Mouse (Mus musculus) heart, embryonic 16.5 days (tissue): ENCODE measurements around the gene Glipr1l1. TPM values are rescaled to one million over a fixed set of nuclear protein-coding genes. Genes with fewer than 3 reads are reported as not detected.
"Not testable (repeated sequence)": the region's sequence is repeated elsewhere in the genome, so short reads cannot be mapped to it uniquely, and the experiment has no call there.

Experiments used
- ATAC-seq: fragments of 200-750 bp; cut with Nextera tagmentation; replicated peaks from 2 replicates; pipeline ENCODE4 v1.8.0; 2017; ENCODE audit warnings: moderate number of reproducible peaks; ENCODE audit not compliant: insufficient read depth, low FRiP score; ENCODE audit errors: extremely low read depth
- H3K27ac ChIP-seq: fragments of 300-500 bp; sonication (generic); 2 replicates; pipeline ENCODE4 v1.5.1; 2014; ENCODE audit warnings: mild to moderate bottlenecking, low read length, control low read depth, moderate library complexity
- H3K27me3 ChIP-seq: fragments of 300-500 bp; sonication (generic); 2 replicates; pipeline ENCODE4 v1.6.1; 2014; ENCODE audit warnings: low read length, mixed read lengths; ENCODE audit not compliant: control insufficient read depth, insufficient read depth
- H3K36me3 ChIP-seq: fragments of 300-500 bp; sonication (generic); 2 replicates; pipeline ENCODE4 v1.6.1; 2014; ENCODE audit not compliant: control insufficient read depth, insufficient read depth
- H3K4me1 ChIP-seq: fragments of 300-500 bp; sonication (generic); 2 replicates; pipeline ENCODE4 v1.6.1; 2014; ENCODE audit warnings: low read length, mixed read lengths; ENCODE audit not compliant: control insufficient read depth, insufficient read depth
- H3K4me2 ChIP-seq: fragments of 300-500 bp; sonication (generic); 2 replicates; pipeline ENCODE4 v1.6.1; 2014; ENCODE audit warnings: low read depth, mild to moderate bottlenecking, control low read depth, low read length
- H3K4me3 ChIP-seq: fragments of 300-500 bp; sonication (generic); 2 replicates; pipeline ENCODE4 v1.5.1; 2014; ENCODE audit warnings: mild to moderate bottlenecking, control low read depth, low read length
- H3K9ac ChIP-seq: fragments of 300-500 bp; sonication (generic); 2 replicates; pipeline ENCODE4 v1.6.1; 2014; ENCODE audit warnings: low read length, control low read depth
- H3K9me3 ChIP-seq: fragments of 300-500 bp; sonication (generic); replicated peaks from 2 replicates; pipeline ENCODE4 v1.6.1; 2016; ENCODE audit warnings: low read length; ENCODE audit not compliant: control insufficient read depth
- WGBS: fragments of 180-500 bp; shearing (Covaris S2); extraction: QIAGEN DNeasy Blood & Tissue Kit; methylation state at CpG from one replicate; pipeline ENCODE4 v1.1.7; 2014; 5-methylcytosine and 5-hydroxymethylcytosine counted together
- polyA plus RNA-seq: library from polyadenylated mRNA; unstranded; fragments of >200 nt; fragmentation: Nextera tagmentation; extraction: Ambion mirVana; gene quantifications from 2 replicates; pipeline ENCODE4 v1.2.1, GENCODE M21; 2015

Glipr1l1 gene
- polyA plus RNA-seq, 1 experiment from 2014 or later: not detected

DNA sequence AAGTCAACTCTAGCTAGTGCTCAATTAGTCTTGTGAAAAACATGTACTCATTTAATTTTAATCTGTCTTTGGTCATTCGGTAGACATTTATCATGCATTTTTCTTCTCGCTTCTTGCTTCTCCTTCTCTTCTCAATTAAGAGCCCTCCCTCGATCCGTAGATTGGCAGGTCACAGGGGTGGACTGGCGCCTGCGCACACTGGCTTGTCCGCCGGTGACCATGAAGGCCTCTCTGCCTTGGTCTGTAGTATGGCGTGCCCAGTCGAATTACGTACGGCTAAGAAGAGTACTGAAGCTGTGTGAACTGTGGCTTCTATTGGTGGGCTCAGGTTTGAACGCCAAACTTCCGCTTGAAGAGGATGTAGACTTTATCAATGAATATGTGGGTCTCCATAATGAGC, 23.2 kb downstream of the Glipr1l1 start, which contains the start of gene Glipr1l2:
Glipr1l2 (plus strand) TSS at position 198 of the 400 bp plus-strand sequence.
- no peak within 1 kb of the TSS for H3K4me2 ChIP-seq
- no peaks in the 10 kb centered on the region for H3K27me3 ChIP-seq
- WGBS: 90% methylated on average over 14 of the region's 14 CpGs
- H3K9ac ChIP-seq: no peak within 1 kb of the TSS
- H3K36me3 ChIP-seq: no peaks in the 10 kb centered on the region
- no peaks in the 10 kb centered on the region for H3K9me3 ChIP-seq
- no peak within 1 kb of the TSS for H3K4me3 ChIP-seq
- no peak for ATAC-seq
- H3K4me1 ChIP-seq: no peaks in the 10 kb centered on the region
- no peak within 1 kb of the TSS for H3K27ac ChIP-seq

DNA sequence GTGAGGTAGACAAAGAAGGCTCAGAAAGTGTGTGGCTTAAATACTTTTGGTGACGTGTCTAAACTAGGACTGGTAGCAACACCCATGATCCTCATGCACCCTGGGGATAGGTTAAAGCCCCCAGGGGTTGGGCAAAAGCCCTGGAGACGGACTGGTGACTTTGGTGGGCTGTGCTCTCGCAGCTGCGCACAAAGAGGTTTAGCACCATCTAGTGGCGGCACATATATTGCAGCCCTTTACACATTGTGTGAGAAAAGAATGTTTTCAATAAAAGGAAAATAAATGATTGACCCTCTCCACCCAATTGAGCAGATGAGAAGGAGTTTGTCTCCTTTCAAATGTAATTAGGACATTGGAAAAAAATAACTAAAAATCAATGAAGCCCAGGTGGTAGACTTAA, 45.8 kb downstream of the Glipr1l1 start:
- not testable (repeated sequence) for H3K9me3 ChIP-seq, ATAC-seq, H3K9ac ChIP-seq, H3K4me3 ChIP-seq, H3K36me3 ChIP-seq, H3K4me1 ChIP-seq, H3K27ac ChIP-seq, H3K27me3 ChIP-seq, H3K4me2 ChIP-seq
- WGBS: 1% methylated on average over 5 of the region's 5 CpGs

DNA sequence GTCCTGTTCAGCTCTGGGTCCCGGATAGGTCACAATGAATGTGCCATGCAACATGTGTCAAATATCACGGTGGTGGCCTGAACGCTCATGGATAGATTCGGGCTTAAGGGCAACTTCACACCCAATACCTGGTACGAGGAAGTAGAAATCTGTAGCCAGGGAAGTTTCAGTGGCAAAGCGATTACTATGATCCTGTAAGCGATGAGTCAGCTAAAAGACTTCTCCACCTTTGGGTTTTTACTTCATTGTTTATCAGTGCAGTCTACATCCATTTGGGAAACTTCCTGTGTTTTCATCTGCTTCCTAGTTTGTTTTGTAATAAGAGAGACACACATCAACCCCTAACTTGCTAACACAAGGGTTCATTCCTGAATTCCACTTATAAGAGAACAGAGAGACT, 50.4 kb downstream of the Glipr1l1 start:
- no peak overlapping the region for H3K4me2 ChIP-seq
- H3K27me3 ChIP-seq: no peaks in the 10 kb centered on the region
- H3K4me3 ChIP-seq: no peak overlapping the region
- no peaks in the 10 kb centered on the region for H3K36me3 ChIP-seq
- ATAC-seq: no peak
- H3K9ac ChIP-seq: no peak overlapping the region
- H3K4me1 ChIP-seq: no peaks in the 10 kb centered on the region
- no peak overlapping the region for H3K27ac ChIP-seq
- H3K9me3 ChIP-seq: no peaks in the 10 kb centered on the region
- 83% methylated on average over 7 of the region's 7 CpGs for WGBS

DNA sequence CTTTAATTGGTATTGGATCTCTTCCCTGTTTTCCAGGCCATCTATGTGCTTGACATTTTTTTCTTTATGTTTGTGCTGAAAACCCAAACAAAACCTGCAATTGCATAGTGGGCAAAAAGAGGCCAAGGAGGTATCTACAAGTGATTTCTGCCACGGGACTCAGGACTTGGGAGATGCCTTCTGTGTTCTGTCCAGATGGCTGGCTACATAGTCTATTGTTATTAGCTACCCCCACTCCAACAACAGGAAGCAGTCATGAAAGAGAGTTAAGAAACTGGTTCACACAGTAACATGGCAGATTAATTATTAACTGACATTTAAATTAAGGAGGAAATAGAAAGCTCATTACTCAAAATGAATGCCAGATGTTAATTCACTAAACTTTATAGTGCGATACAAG, 65.1 kb downstream of the Glipr1l1 start:
- H3K27ac ChIP-seq, H3K4me3 ChIP-seq, H3K4me2 ChIP-seq, H3K27me3 ChIP-seq, H3K4me1 ChIP-seq, H3K9me3 ChIP-seq, ATAC-seq, H3K9ac ChIP-seq, H3K36me3 ChIP-seq: not testable (repeated sequence)
- 70% methylated on average over 2 of the region's 2 CpGs for WGBS

DNA sequence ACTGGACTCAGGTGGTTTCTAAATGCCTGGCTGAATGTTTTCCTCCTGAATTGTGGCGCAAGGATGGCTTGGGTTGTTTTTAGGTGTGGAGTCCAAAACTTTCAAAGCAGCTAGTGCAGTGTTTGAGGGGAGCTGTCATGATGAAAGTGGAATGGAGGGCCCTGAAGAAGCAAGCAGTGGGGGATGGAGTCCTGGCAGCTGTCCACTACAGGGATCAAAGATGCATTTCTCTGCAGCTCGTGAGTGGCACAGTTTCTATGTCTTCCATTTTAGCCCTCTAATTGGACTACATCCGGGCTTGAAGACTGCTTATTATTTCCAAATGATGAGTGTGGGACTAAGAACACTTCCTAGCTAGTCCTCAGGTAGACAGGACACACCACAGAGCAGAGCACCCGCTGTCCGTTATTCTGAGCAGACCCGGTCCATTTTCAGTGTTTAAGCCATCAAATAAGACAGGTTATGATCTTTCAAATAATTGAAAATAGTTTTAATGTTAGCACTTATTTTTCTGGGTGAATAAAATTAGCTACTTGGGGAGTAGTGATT, 67.8 kb downstream of the Glipr1l1 start:
- H3K27me3 ChIP-seq, ATAC-seq, H3K36me3 ChIP-seq, H3K4me1 ChIP-seq, H3K27ac ChIP-seq, H3K4me2 ChIP-seq, H3K9ac ChIP-seq, H3K4me3 ChIP-seq, H3K9me3 ChIP-seq: not testable (repeated sequence)
- 66% methylated on average over 6 of the region's 6 CpGs for WGBS

Other genes starting within 250 kb of the Glipr1l1 start
- 24.5 and 29.7 TPM in 2 replicates for gene Krr1, start 87.5 kb upstream of the Glipr1l1 start, polyA plus RNA-seq
- gene Glipr1, start 57.6 kb upstream of the Glipr1l1 start, polyA plus RNA-seq: 2.5 and 3.3 TPM in 2 replicates
- not detected in 2 replicates for gene Glipr1l2, start 23.2 kb downstream of the Glipr1l1 start, polyA plus RNA-seq
- not detected in 2 replicates for gene Glipr1l3, start 100.1 kb downstream of the Glipr1l1 start, polyA plus RNA-seq
- 0.18 and 0.21 TPM in 2 replicates for gene Caps2, start 103.4 kb downstream of the Glipr1l1 start, polyA plus RNA-seq
- gene Kcnc2, start 210.9 kb downstream of the Glipr1l1 start, polyA plus RNA-seq: 1.4 and 2.1 TPM in 2 replicates